Mouse (Mus musculus) neutrophil, adult 65 days (primary cell): Measurements from ENCODE around the gene Cxcl2. TPM values are rescaled to one million over a fixed set of nuclear protein-coding genes. Genes with fewer than 3 reads are reported as not detected.

Source experiments
- total RNA-seq: library from RNA; stranded (reverse); gene quantifications from 2 replicates; pipeline ENCODE4 v1.2.4, GENCODE M21; 2023

Gene Cxcl2
- 697 and 820 TPM in 2 replicates for total RNA-seq

DNA sequence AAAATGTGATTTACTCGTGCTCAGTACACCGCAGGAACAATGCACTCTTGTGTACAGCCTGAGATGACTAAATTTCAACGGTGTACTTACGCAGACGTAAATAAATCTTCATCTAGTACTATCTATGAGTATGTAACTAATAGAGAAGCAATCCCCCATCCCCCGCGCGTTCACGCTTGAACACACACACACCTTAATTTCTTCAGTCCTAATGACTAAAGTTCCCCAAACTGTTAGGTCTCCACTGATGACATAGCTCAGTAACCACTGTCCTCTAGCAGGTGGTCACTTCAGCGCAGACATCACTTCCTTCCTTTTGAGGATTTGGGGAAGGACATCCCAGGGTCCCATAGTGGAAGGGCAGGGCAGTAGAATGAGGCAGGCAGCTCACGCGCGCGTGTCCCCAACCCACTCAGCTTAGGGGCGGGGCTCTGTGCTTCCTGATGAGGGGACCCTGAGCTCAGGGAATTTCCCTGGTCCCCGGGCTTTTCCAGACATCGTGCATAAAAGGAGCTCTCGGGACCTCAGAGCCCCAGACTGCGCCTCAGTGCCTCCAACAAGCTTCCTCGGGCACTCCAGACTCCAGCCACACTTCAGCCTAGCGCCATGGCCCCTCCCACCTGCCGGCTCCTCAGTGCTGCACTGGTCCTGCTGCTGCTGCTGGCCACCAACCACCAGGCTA lies at the start of gene Cxcl2:
TSS of gene Cxcl2 (plus strand) at position 533 of the 682 bp plus-strand sequence.

DNA sequence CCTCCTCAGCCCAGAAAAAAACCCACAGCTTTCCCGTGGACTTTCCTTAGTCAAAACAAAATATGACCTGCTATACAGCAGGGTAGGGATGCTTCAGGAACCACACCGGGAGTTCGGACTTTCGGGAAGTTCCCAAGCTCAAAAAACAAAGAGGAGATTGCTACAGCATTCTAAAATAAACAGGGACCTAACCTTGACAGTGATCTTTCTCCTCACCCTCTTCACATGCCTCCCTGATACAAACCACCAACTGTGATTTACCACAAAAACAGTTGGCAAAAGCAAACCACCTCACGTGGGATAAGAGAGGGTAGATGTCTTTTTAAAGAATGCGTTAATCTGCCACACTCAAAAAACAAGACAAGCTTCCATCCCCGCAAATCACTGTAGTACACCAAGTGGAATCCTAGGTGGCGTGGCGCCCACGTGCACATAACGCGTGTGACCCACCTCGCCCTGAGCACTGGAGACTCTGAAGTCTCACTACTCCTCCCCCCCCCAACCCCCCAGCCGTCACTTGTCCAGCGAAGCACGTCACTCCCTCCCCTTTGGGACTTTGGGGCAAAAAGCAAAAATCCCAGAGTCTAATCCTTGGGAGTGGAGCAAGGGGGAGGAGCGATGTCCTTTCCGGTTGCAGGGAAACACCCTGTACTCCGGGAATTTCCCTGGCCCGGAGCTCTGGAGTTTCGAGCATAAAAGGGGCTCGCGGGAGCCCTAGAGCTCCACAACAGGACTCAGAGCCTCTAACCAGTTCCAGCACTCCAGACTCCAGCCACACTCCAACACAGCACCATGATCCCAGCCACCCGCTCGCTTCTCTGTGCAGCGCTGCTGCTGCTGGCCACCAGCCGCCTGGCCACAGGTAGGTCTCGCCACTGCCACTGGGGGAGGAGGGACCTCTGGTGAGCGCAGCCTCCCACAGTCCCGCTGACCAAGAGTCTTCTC lies 12.9 kb upstream of the Cxcl2 start, which contains the start of gene Cxcl1:
TSS of gene Cxcl1 (plus strand) at position 723 of the 945 bp plus-strand sequence.

GRCm38 (mm10) chr5:90930971-90931851 lies 27.5 kb downstream of the Cxcl2 start, which contains the start of gene Mthfd2l:
TSS of gene Mthfd2l (plus strand) at chr5:90931117.

Other genes starting within 250 kb of the Cxcl2 start
- not detected in 2 replicates for gene Cxcl5, start 144.5 kb upstream of the Cxcl2 start, total RNA-seq
- gene Ppbp, start 135.4 kb upstream of the Cxcl2 start, total RNA-seq = 4.1 and 9.9 TPM in 2 replicates
- gene Pf4, start 131.4 kb upstream of the Cxcl2 start, total RNA-seq = 15.2 and 24.4 TPM in 2 replicates
- gene Cxcl3, start 117.8 kb upstream of the Cxcl2 start, total RNA-seq = 4.6 and 5.9 TPM in 2 replicates
- not detected in 2 replicates for gene Cxcl15, start 109.3 kb upstream of the Cxcl2 start, total RNA-seq
- 0.61 TPM in 1 of 2 replicates, not detected in the other for gene Cxcl1, start 12.6 kb upstream of the Cxcl2 start, total RNA-seq
- 1.9 and 4.1 TPM in 2 replicates for gene Mthfd2l, start 27.2 kb downstream of the Cxcl2 start, total RNA-seq
- gene Epgn, start 123.6 kb downstream of the Cxcl2 start, total RNA-seq = not detected in 2 replicates
- gene Ereg, start 170.8 kb downstream of the Cxcl2 start, total RNA-seq = not detected in 2 replicates
- gene Areg, start 235.7 kb downstream of the Cxcl2 start, total RNA-seq = 0.54 TPM in 1 of 2 replicates, not detected in the other